Mouse (Mus musculus) A20 (cell line): Measurements from ENCODE around the gene Cdh12.
"Not testable (repeated sequence)": the region's sequence is repeated elsewhere in the genome, so short reads cannot be mapped to it uniquely, and the experiment has no call there.

ENCODE experiments used
- DNase-seq: peaks from one replicate; pipeline ENCODE4 v3.0.0-alpha.2; 2011; ENCODE audit warnings: low read depth, low spot score

Gene Cdh12

DNA sequence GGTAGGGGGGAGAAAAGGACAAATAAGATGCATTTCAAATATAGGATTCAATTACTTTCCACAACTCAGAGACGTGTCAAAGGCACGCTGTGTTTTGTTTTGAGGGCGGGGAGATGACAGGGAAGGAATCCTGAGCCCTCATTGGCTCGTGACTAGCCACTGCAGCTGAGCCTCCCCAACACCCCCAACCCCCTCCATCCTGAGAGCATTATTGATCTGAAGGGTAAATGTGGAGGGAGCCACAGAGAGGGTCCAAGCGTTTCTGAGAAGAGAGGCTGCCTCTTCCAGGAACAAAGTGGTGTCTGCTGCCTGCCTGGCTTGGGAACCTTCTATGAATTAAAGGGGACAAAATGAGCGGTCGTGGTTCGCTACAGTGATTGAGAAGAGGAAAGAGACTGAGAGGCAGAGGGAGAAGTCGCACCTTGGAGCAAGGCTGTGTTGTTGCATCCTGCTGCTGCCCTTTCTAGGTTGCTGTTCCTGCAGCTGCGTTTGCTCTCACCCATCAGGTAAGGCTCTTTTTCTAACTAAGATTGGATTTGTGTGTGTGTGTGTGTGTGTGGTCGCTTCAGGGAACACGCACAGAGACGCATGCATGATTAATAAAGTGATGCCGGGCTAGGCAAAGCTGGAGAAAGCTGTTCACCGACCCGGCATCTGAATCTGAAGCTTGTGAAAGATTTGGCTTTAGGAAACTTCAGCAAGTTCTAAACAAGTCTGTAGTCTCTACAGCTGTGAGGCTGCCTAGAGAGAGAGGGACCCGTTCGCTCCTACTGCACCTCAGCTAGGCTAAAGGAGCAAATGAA lies at the start of gene Cdh12:
TSS of gene Cdh12 (plus strand) at position 405 of the 803 bp plus-strand sequence.
- no peak for DNase-seq

DNA sequence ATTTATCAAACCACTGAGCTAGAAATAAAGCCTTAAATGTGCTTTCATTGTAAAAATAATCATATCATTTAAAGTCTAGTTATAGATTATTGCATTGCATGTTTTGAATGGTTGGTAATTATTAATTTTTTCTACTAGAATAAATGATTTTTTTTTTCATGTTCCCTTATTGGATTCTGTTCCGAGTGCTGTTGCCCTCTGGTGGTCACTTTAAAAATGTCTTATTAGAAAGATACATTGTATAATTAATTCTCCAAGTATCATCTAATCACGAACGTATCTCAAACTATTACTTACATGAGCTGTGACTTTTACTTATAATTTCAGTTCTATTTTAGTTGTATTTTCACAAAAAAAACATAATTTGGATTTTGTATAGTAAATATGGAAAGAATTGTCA lies 45.5 kb upstream of the Cdh12 start:
- no peak for DNase-seq

DNA sequence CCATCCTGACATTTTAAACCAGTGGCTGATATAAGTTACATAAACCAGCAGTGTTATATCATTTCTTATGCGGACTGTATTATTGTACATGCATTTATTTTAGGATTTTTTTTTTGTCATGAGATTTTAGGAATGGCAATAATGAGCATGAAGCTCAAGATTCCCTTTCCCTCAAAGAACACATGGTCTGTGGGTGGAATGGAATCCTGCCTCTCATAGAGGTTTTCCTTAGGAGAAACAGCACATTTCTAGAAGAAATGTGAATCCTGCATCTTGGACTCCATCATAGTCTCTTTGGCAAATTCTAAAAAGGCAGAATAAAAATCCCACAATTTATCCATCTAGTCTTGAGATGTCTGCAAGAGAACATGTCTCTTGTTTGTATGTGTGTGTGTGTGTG lies 35.7 kb upstream of the Cdh12 start:
- no peak for DNase-seq

DNA sequence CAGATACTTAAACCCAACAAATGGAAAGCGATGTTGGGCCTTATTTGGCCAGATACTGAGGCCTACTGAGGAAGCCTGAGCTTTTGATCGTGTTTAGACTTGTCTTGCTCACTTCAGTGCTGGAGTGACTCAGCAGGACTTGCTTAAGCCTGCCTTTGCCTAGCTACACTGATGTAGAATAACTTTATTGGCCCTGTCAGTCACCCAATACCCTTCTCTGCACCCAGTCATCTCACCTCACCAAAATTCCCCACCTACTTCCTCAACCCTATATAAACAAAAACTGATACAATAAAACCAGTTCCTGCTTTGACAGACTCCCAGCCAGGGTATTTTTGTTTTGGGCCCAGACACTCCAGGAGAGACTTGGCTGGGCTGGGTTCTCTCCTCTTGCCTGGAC lies 12.7 kb upstream of the Cdh12 start:
- no peak for DNase-seq

DNA sequence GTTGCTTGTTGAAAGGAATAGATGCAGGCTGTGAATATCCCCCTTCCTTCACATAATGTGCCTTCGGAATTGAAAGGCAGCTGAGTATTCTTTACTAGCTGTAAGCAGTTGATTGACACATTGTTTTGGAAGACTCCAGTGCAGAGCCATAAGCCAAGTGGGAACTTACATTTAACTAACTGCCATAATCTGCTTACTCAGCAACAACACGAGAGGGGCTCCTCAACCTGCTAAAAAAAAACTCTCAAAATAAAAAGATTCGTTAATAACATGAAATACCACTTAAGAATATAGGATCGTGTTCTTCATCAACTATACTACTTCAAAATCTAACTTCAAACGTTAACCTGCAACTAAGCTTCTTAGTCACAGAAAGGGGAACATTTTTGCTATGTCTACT lies 1.5 kb downstream of the Cdh12 start:
- DNase-seq, result no peak

DNA sequence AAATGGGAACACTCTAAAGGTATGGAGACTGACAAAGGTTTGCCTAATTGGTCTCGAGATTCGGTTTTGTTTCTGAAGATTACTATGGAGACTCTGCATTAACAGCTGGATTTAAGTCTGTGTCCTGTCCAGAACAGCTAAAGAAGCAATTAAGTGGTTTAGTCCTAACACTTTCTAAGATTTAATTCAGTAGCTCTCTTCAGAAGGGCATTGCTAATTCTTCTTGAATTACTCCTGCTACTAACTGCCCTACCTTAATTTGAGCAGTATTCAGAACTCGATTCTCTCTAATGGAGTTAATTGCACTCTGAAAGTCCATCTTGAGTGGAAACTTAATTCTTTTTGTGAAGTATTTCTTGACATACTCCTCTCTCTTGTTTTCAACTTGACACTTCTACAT lies 9.4 kb downstream of the Cdh12 start:
- no peak for DNase-seq

DNA sequence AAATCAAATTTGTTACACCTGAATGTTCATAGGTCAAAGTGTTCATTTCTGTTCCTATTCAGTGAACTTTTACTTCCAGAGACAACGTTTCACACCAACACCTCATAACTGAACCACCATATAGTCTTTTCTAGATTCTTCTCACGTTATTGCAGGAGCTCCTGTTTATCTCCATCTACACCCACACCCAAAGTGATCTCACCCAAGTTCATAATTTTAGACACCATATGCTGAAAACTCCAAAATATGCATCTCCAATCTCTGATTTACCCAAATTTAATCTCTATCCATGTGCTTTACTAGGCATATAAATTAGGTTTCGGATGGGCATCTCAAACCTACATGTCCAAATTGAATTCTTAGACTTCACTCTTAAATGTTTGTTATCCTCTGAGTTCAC lies 13.4 kb downstream of the Cdh12 start:
- no peak for DNase-seq

DNA sequence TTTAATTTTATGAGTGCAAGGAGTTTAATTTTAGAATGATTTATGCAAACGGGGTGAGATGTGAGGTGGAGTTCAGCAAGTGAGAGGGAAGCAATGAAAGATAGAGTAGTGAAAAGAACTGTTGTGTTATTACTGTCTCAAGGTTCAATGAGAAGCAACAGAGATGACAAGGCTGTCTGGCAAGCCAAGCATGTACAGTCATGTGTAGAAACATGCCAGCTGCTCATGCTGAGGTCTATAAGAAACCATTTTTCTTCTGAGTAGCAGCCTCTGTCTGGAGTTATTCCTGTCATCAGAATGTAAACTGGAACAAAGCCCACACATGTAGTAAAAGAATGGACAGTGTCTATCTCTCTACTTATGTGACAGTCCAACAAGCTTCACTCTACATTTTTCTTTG lies 14.5 kb downstream of the Cdh12 start:
- no peak for DNase-seq

DNA sequence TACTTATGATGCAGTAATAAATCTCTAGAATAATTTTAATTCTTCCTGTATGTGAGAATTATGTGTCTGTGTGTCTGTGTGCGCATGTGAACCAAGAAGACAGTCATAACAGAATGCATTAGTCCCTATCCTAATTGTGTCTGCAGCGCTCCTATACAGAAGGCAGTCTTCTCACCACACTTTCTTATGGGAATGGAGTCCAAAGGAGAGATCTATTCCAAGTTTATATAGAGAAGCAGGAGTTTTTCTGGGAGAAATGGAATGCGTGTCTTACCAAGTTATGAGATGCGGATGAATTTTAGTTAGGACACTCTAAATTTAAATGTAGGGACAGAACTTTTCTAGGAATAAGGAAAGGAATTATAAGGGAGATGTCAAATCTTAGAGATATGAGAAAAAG lies 101.9 kb downstream of the Cdh12 start:
- no peak for DNase-seq

DNA sequence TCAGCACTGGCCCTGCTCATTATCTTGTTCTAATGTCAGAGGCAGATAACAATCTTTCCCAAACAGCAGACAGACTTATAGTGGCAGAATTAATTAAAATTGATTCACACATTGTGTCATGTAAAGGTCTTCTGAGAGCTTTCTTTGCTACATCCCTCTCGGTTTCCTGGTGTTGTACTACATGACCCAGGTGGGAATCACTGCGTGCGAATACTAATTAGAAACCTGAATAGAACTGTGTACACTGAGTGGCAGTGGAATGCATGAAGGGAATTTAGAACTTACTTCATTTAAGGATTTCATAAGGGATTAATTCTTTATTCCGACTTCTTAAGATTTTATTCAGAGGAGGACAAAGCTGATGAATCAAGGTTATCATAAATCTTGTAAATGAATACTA lies 121.9 kb downstream of the Cdh12 start:
- no peak for DNase-seq

DNA sequence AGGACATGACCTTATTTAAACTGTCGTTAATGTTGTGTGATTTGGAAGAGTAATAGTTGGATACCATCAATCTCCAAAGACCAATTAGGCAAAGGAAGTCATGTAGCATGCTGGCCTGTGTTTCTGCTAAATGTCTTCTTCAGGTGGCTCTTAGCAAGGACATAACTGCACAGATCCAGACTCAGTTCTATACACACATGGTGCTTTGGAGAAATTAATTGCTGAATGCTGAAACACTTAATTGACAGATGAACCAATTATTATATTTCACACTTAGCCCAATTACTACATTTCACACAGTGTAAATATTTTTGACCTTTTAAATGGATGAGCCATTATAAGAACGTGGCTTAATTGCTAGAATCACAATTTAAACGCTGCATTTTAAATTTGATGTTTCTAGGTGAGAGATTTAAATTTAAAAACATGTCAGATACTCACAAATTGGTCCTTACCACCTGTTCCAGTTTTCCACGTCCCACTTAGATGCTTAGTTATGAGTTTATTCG lies 133.6 kb downstream of the Cdh12 start:
- no peak for DNase-seq

DNA sequence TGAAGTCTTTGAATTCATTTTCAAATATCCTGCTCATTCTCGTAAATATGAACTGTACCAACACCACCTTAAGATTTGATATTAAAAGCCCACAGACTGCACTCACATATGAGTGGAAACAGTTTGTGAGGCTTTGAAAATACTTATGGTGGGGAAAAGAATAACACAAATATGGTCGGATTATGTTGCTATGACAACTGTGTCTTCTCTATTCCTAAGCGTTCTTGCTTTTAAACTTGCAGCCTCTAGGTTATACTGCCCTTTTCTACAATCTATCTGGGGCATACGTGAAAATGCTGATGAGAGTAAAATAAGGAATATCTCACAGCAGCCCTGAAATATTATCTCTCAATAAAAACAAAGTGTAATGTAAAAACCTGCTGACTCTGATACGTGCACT lies 142.5 kb downstream of the Cdh12 start:
- no peak for DNase-seq

DNA sequence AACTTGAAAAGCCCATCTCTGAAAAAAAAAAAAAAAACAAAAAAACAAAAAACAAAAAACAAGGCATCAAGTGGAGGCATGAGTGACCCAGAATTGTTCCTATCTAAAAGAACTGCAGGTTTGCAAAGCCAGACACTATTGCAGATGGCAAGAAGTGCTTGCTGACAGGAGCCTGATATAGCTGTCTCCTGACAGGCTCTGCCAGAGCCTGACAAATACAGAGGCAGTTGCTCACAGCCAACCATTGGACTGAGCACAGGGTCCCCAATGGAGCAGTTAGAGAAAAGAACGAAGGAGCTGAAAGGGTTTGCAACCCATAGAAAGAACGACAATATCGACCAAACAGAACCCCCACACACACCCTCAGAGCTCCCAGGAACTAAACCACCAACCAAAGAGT lies 156.7 kb downstream of the Cdh12 start:
- DNase-seq, result not testable (repeated sequence)

DNA sequence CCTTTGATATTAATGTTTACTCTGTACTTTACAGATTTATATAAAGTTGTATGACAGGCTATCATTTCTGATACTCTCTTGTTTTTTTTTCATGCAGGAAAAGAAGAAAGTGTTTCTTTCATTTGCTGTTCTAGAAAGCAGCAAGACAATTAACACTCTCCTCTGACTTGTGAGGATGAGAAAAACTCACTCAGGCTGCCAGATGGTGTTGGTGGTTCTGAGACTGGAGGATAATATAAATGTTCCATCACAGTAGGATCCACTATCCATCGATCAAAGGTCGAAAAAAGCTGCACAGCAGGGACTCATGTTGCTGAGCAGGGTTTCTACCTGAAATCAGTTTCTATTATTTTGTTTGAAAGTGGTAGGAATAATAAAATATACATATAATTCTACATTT lies 185.5 kb downstream of the Cdh12 start:
- DNase-seq, result no peak

DNA sequence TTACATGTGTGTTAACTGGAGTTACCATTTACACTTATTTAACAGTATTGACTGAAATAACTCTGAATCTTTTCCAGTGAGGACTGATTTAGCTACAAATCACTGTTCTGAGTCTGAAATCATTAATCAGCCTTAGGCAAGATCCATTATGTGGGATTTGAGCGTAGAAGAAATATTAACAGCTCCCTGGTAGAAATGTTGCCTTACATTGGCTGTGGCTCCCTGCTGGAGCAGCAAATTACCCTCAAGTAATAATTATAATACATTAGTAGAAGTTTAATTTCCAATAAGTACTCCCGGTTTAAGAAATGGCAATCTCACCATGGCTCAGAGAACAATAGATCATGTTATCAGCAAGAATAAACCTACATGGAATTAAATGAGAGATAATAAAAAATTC lies 190.1 kb downstream of the Cdh12 start:
- no peak for DNase-seq

DNA sequence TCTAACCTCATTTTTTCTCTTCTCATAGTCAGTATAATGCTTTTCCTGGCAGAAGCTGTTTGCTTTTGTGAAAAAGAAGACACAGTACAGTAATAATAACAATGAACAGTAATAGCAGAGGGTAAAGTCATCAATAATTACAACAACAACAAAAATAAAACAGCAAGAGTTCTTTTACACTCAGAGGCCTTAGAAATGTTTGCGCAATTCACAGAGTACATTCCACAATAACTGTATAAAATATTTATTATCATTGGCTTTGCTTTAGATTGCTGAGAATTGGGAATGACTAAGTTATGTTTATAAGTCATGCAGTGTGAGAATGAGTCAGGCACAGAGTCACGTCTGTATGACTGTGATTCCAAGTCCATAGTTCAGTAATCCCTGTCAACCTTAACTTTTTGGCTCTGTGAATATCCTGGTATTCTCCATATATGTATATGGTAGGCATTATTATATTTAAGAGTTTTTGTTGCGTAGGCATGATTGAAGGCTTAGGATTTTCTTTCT lies 193.9 kb downstream of the Cdh12 start:
- no peak for DNase-seq

DNA sequence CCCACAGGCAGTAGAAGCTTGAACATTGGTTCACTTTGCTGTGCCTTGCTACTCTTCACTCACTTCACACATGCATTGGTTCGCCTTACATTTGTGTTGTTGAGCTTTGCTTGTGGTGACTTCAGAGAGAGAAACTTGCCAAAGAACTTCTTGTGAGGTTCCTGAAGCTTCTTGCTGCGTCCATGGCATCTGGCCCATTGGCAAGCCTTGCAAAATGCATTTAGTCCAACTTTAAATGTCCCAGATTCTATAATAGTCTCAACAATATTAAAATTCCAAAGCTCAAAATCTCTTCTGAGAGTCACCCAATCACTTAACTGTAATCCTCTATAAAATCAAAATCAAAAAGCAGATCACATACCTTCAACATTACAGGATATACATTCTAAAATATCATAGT lies 211.2 kb downstream of the Cdh12 start:
- DNase-seq, result no peak

DNA sequence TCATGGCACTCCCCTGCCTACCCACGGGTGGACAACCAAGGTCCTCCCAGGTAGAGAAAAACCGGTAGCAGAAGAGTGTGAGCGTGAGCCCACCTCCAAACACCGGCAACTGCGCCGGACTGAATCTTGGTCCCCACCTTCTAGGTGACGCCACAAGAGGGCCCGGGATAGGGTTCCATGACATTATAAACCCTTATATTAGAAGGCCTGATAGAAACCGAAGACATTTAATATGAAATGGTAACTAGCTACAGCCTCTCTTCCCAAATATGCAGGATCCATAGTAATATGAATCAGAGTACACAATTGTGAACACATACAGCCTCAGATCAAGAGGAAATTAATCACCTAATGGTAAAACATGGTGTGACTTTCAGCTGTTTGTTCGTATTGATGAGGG lies 217.6 kb downstream of the Cdh12 start, which contains the start of gene Acot10:
TSS of gene Acot10 (minus strand) at position 101 of the 400 bp plus-strand sequence.
- no peak for DNase-seq

DNA sequence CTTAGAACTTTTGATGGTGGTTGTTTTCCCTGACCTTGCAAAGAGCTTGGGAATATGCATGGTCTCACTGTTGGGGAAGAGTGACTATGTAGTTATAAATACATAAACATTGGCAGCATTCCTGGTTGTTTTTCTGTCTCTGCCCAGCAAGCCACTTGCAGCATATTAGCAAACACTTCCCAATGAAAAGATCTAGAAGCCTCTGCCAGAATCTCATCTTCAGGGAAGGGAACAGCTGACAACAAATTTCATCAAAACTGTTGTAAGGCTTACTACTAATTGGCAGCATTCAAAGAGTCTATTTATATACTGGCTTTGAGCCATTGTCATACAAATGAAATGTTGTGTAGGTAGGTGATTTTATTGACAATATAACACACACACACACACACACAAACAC lies 218.3 kb downstream of the Cdh12 start:
- no peak for DNase-seq

DNA sequence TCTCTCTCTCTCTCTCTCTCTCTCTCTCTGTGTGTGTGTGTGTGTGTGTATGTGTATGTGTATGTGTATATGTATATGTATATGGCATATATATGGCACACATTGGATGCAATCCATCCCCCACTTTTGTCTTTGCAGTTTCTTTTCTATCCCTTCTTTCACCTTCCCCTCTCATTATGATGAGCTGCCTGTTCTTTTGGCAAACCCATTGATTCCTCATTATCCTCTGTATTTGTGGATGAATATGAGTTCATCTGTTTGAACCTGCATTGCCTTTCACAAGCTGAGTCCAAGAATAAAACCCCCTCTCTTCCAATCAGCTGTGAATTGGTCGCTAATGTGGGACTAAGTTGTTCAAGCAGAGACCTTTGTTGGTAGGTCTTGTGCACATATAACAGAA lies 218.9 kb downstream of the Cdh12 start:
- DNase-seq, result no peak

DNA sequence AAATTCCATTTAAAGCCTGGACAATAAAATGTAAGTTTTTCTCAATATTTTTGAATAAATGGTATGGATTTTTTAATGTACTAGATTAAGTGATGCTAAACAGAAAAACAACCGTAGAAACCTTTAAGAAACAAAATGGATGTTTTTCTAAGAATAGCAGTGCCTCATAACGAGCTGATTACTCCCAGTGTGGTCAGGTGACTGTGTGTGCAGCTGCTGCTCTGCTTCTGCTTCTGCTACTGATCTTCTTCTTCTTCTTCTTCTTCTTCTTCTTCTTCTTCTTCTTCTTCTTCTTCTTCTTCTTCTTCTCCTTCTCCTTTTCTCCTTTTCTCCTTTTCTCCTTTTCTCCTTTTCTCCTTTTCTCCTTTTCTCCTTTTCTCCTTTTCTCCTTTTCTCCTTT lies 220.4 kb downstream of the Cdh12 start:
- not testable (repeated sequence) for DNase-seq

DNA sequence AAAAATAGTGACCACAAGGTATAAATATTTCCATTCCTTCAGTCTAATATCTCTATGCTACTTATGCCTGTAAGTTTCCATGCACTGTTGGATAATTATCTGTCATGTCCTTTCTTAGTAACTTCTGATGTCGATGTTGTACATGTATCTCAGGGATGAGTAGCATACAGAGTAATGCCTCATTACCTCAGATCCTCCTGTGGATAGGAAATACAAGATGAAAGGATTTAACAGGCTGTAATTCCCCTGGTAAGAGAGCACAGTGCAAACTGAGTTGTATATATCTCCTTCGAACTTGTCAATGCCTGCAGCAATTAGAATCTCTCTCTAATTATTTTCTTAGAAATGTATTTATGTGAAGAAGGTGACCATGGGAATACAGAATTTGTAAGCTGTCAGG lies 233.7 kb downstream of the Cdh12 start:
- DNase-seq, result no peak

DNA sequence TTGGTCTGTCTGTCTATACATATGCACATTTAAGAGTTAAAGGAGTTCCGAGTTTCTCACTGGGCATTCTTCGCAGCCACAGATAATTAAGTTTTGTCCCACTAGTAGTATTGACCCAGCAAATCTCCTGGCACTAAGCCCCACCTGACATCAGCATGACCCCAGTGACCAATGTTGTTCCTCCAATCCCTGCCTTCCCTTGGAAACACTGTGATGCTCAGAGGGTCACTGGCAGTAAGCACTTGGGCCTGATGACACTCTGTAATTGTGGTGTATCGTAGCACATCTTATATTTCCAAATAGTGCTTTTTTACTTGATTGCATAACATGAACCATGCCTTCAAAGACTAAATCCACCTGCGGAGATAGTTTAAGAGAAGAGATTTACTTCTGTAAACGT lies 235.1 kb downstream of the Cdh12 start:
- DNase-seq, result no peak
